Mouse (Mus musculus) liver, adult 2 months (tissue): ENCODE data around the gene Ttc29.

ENCODE experiments used
- CTCF ChIP-seq: fragments of 200-500 bp; IDR thresholded peaks from 2 replicates; pipeline ENCODE4 v1.5.1; 2011; ENCODE audit warnings: low read depth, low read length, control low read depth
- POLR2A ChIP-seq: fragments of 200-500 bp; IDR thresholded peaks from 2 replicates; pipeline ENCODE4 v1.6.1; 2011; ENCODE audit warnings: low read length, control low read depth; ENCODE audit not compliant: insufficient read depth; ENCODE audit errors: extremely low read depth

DNA sequence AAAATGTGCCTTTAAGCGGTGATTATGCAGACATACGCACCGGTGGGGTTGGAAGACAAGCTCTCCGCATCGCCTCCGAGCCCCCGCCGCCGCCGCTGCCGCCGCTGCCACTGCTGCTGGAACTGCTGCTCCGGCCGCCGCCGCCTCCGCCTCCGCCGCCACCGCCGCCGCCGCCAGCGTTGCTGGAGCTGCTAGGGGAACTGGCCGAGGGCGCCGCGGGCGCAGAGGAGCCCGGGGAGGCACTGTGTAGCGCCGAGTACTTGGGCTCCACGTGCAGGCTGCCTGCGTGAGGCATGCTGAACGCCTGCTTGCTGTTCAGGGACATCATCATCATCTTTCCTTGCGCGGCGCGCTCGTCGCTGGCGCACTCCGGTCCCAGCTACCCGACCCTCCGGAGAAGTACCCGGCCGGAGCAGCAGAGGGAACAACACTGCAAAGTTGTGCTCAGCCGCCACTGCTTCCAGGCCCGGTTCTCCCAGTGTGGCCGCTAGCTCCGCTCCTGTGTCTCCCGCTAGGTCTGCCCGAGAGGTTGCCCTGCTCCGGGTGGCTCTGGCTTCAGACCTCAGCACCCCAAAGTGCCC lies 223.1 kb downstream of the Ttc29 start, which contains the start of gene Pou4f2:
- TF ChIP-seq CTCF (no peak), POLR2A (no peak)
